Mouse (Mus musculus) T-helper 17 cell (primary cell): ENCODE data around the gene Stpg2.
"Not testable (repeated sequence)": the region's sequence is repeated elsewhere in the genome, so short reads cannot be mapped to it uniquely, and the experiment has no call there.

Experiments used
- in situ Hi-C, 2 experiments: fragments of 300-600 bp; cut with MboI, MseI; formaldehyde crosslinking; loops; 1 replicate in 1 of 2; 2 replicates in 1 of 2; pipeline ENCODE4 v1.15.1; 2025; ENCODE audit warnings: high pct_unique_total_duplicates in 2 of 2

Gene Stpg2

GRCm38 (mm10) chr3:139419142-139419541, 213.6 kb downstream of the Stpg2 start:
- in situ Hi-C loops, result no loop called here

- in situ Hi-C loops, result no loop called here
Measured at GRCm38 (mm10) chr3:139442170-139442569, 236.7 kb downstream of the Stpg2 start.

GRCm38 (mm10) chr3:139495939-139496338, 290.4 kb downstream of the Stpg2 start:
- in situ Hi-C loops, result no loop called here

GRCm38 (mm10) chr3:139502216-139502615, 296.7 kb downstream of the Stpg2 start:
- in situ Hi-C loops, result no loop called here

GRCm38 (mm10) chr3:139509275-139509985, 303.9 kb downstream of the Stpg2 start:
- in situ Hi-C loops, result no loop called here

GRCm38 (mm10) chr3:139578496-139578895, 373.0 kb downstream of the Stpg2 start:
- in situ Hi-C loops, result no loop called here

GRCm38 (mm10) chr3:139581298-139581697, 375.8 kb downstream of the Stpg2 start:
- in situ Hi-C loops, result loop anchor here in 1 of 2 experiments (10.0 kb wide), 1 partner anchor 1756 kb away; no protein-coding TSS in a partner anchor

GRCm38 (mm10) chr3:139599508-139599907, 394.0 kb downstream of the Stpg2 start:
- in situ Hi-C loops, result no loop called here

- in situ Hi-C loops, result not testable (repeated sequence)
Measured at GRCm38 (mm10) chr3:139608267-139608666, 402.8 kb downstream of the Stpg2 start.

GRCm38 (mm10) chr3:139614641-139615040, 409.1 kb downstream of the Stpg2 start:
- in situ Hi-C loops, result no loop called here

- in situ Hi-C loops, result no loop called here
Measured at GRCm38 (mm10) chr3:139615791-139616190, 410.3 kb downstream of the Stpg2 start.

- in situ Hi-C loops, result no loop called here
Measured at GRCm38 (mm10) chr3:139637887-139638286, 432.4 kb downstream of the Stpg2 start.

- in situ Hi-C loops, result no loop called here
Measured at GRCm38 (mm10) chr3:139651505-139651904, 446.0 kb downstream of the Stpg2 start.

- in situ Hi-C loops, result no loop called here
Measured at GRCm38 (mm10) chr3:139659416-139659815, 453.9 kb downstream of the Stpg2 start.

- in situ Hi-C loops, result no loop called here
Measured at GRCm38 (mm10) chr3:139662241-139662640, 456.7 kb downstream of the Stpg2 start.

- in situ Hi-C loops, result no loop called here
Measured at GRCm38 (mm10) chr3:139663712-139664245, 458.3 kb downstream of the Stpg2 start.

- in situ Hi-C loops, result no loop called here
Measured at GRCm38 (mm10) chr3:139665047-139665446, 459.6 kb downstream of the Stpg2 start.

GRCm38 (mm10) chr3:139676192-139676591, 470.7 kb downstream of the Stpg2 start:
- in situ Hi-C loops, result no loop called here

GRCm38 (mm10) chr3:139676723-139677122, 471.2 kb downstream of the Stpg2 start:
- in situ Hi-C loops, result no loop called here

GRCm38 (mm10) chr3:139704238-139704637, 498.7 kb downstream of the Stpg2 start:
- in situ Hi-C loops, result not testable (repeated sequence)

- in situ Hi-C loops, result not testable (repeated sequence)
Measured at GRCm38 (mm10) chr3:139707396-139707795, 501.9 kb downstream of the Stpg2 start.

GRCm38 (mm10) chr3:139709794-139710193, 504.3 kb downstream of the Stpg2 start:
- in situ Hi-C loops, result no loop called here

- in situ Hi-C loops, result no loop called here
Measured at GRCm38 (mm10) chr3:139728751-139729150, 523.3 kb downstream of the Stpg2 start.
